Mouse (Mus musculus) embryonic facial prominence, embryonic 15.5 days (tissue): Measurements from ENCODE around the gene Gm15319. TPM values are rescaled to one million over a fixed set of nuclear protein-coding genes. Genes with fewer than 3 reads are reported as not detected.
"Not testable (repeated sequence)": the region's sequence is repeated elsewhere in the genome, so short reads cannot be mapped to it uniquely, and the experiment has no call there.

ENCODE experiments used
- ATAC-seq: fragments of 200-750 bp; cut with Nextera tagmentation; 2 replicates; pipeline ENCODE4 v1.8.0; 2017; ENCODE audit warnings: low read depth, moderate TSS enrichment; ENCODE audit not compliant: insufficient number of reproducible peaks, low FRiP score, low TSS enrichment
- H3K27ac ChIP-seq: fragments of 300-500 bp; sonication (generic); replicated peaks from 2 replicates; pipeline ENCODE4 v1.5.1; 2015; ENCODE audit warnings: mild to moderate bottlenecking, inconsistent platforms
- H3K27me3 ChIP-seq: fragments of 300-500 bp; sonication (generic); 2 replicates; pipeline ENCODE4 v1.6.1; 2015; ENCODE audit warnings: inconsistent platforms
- H3K36me3 ChIP-seq: fragments of 300-500 bp; sonication (generic); 2 replicates; pipeline ENCODE4 v1.6.1; 2015; ENCODE audit warnings: mild to moderate bottlenecking, inconsistent platforms
- H3K4me1 ChIP-seq: fragments of 300-500 bp; sonication (generic); 2 replicates; pipeline ENCODE4 v1.6.1; 2015; ENCODE audit warnings: inconsistent platforms
- H3K4me2 ChIP-seq: fragments of 300-500 bp; sonication (generic); replicated peaks from 2 replicates; pipeline ENCODE4 v1.6.1; 2015; ENCODE audit warnings: mild to moderate bottlenecking, inconsistent platforms
- H3K4me3 ChIP-seq: fragments of 300-500 bp; sonication (generic); replicated peaks from 2 replicates; pipeline ENCODE4 v1.5.1; 2015; ENCODE audit warnings: mild to moderate bottlenecking, inconsistent platforms
- H3K9ac ChIP-seq: fragments of 300-500 bp; sonication (generic); 2 replicates; pipeline ENCODE4 v1.6.1; 2015; ENCODE audit warnings: inconsistent platforms
- H3K9me3 ChIP-seq: fragments of 300-500 bp; sonication (generic); replicated peaks from 2 replicates; pipeline ENCODE4 v1.6.1; 2016; ENCODE audit warnings: inconsistent platforms
- WGBS: fragments of 180-500 bp; shearing (Covaris S2); methylation state at CpG from one replicate; pipeline ENCODE4 v1.1.7; 2015; 5-methylcytosine and 5-hydroxymethylcytosine counted together
- polyA plus RNA-seq: library from polyadenylated mRNA; unstranded; fragments of >200 nt; fragmentation: Nextera tagmentation; extraction: Ambion mirVana; gene quantifications from 2 replicates; pipeline ENCODE4 v1.2.1, GENCODE M21; 2015

The Gm15319 gene
- polyA plus RNA-seq, 1 experiment from 2014 or later, result not detected

GRCm38 (mm10) chr8:20296803-20297702 lies 66.0 kb downstream of the Gm15319 start:
- ATAC-seq, result peak; percentile 96
- not testable (repeated sequence) for H3K9me3 ChIP-seq, H3K4me1 ChIP-seq, H3K36me3 ChIP-seq, H3K27me3 ChIP-seq
- Histone ChIP-seq H3K9ac (peak overlapping the region; percentile 85), H3K4me2 (peak overlapping the region; percentile 53), H3K4me3 (peak overlapping the region; percentile 57), H3K27ac (peak overlapping the region; percentile 77)
- WGBS, result 9% methylated on average over 67 of the region's 73 CpGs

GRCm38 (mm10) chr8:20295881-20296280 lies 67.1 kb downstream of the Gm15319 start:
- not testable (repeated sequence) for H3K27me3 ChIP-seq, H3K27ac ChIP-seq, H3K9me3 ChIP-seq, H3K4me2 ChIP-seq, H3K4me1 ChIP-seq, H3K36me3 ChIP-seq, H3K9ac ChIP-seq, ATAC-seq, H3K4me3 ChIP-seq
- 90% methylated on average over 3 of the region's 4 CpGs for WGBS

- not testable (repeated sequence) for H3K27ac ChIP-seq, ATAC-seq, H3K9me3 ChIP-seq, H3K9ac ChIP-seq, H3K36me3 ChIP-seq, H3K4me3 ChIP-seq, H3K4me1 ChIP-seq, H3K27me3 ChIP-seq, H3K4me2 ChIP-seq
- WGBS, result 90% methylated on average over 4 of the region's 4 CpGs
Observed at GRCm38 (mm10) chr8:20294826-20295225, 68.2 kb downstream of the Gm15319 start.

- not testable (repeated sequence) for ATAC-seq, H3K36me3 ChIP-seq
Observed at GRCm38 (mm10) chr8:20293966-20294365, 69.0 kb downstream of the Gm15319 start.

GRCm38 (mm10) chr8:20290015-20290414 lies 73.0 kb downstream of the Gm15319 start:
- not testable (repeated sequence) for H3K4me1 ChIP-seq, H3K36me3 ChIP-seq, ATAC-seq, H3K9ac ChIP-seq, H3K9me3 ChIP-seq, H3K27ac ChIP-seq, H3K4me2 ChIP-seq, H3K27me3 ChIP-seq, H3K4me3 ChIP-seq
- 83% methylated on average over 5 of the region's 8 CpGs for WGBS

More at GRCm38 (mm10) chr8:20293966-20294365, 69.0 kb downstream of the Gm15319 start:
- H3K27ac ChIP-seq, H3K9me3 ChIP-seq, H3K27me3 ChIP-seq, H3K4me3 ChIP-seq, H3K4me2 ChIP-seq, H3K9ac ChIP-seq, H3K4me1 ChIP-seq: not testable (repeated sequence)

- not testable (repeated sequence) for ATAC-seq, H3K9me3 ChIP-seq, H3K9ac ChIP-seq, H3K4me1 ChIP-seq, H3K4me3 ChIP-seq, H3K27me3 ChIP-seq, H3K4me2 ChIP-seq, H3K27ac ChIP-seq, H3K36me3 ChIP-seq
- WGBS, result 82% methylated on average over 2 of the region's 3 CpGs
Observed at GRCm38 (mm10) chr8:20288878-20289277, 74.1 kb downstream of the Gm15319 start.

- not testable (repeated sequence) for H3K27ac ChIP-seq, H3K9me3 ChIP-seq, ATAC-seq, H3K4me3 ChIP-seq, H3K27me3 ChIP-seq, H3K36me3 ChIP-seq, H3K9ac ChIP-seq, H3K4me1 ChIP-seq, H3K4me2 ChIP-seq
- WGBS, result 92% methylated on average over 3 of the region's 3 CpGs
Observed at GRCm38 (mm10) chr8:20287706-20288105, 75.3 kb downstream of the Gm15319 start.
